Mouse (Mus musculus) kidney, embryonic 15.5 days (tissue): ENCODE measurements at regions not wholly inside any gene's neighbourhood (a gene's known extent, or its start where the extent isn't known, plus 50 kb on each side); places are given as distances from the start of the nearest gene placed in this dataset.

Source experiments
- ATAC-seq: fragments of 200-750 bp; cut with Nextera tagmentation; replicated peaks from 2 replicates; pipeline ENCODE4 v1.8.0; 2017; ENCODE audit warnings: moderate TSS enrichment; ENCODE audit not compliant: low FRiP score
- H3K27ac ChIP-seq: fragments of 300-500 bp; sonication (generic); 2 replicates; pipeline ENCODE4 v1.5.1; 2015; ENCODE audit warnings: mild to moderate bottlenecking, inconsistent platforms
- H3K27me3 ChIP-seq: fragments of 300-500 bp; sonication (generic); 2 replicates; pipeline ENCODE4 v1.6.1; 2015; ENCODE audit warnings: inconsistent platforms
- H3K36me3 ChIP-seq: fragments of 300-500 bp; sonication (generic); 2 replicates; pipeline ENCODE4 v1.6.1; 2015; ENCODE audit warnings: inconsistent platforms
- H3K4me1 ChIP-seq: fragments of 300-500 bp; sonication (generic); 2 replicates; pipeline ENCODE4 v1.6.1; 2015; ENCODE audit warnings: inconsistent platforms
- H3K4me2 ChIP-seq: fragments of 300-500 bp; sonication (generic); 2 replicates; pipeline ENCODE4 v1.6.1; 2015; ENCODE audit warnings: moderate library complexity, mild to moderate bottlenecking, inconsistent platforms
- H3K4me3 ChIP-seq: fragments of 300-500 bp; sonication (generic); replicated peaks from 2 replicates; pipeline ENCODE4 v1.5.1; 2015; ENCODE audit warnings: mild to moderate bottlenecking, inconsistent platforms
- H3K9ac ChIP-seq: fragments of 300-500 bp; sonication (generic); 2 replicates; pipeline ENCODE4 v1.6.1; 2015; ENCODE audit warnings: mild to moderate bottlenecking, inconsistent platforms
- H3K9me3 ChIP-seq: fragments of 300-500 bp; sonication (generic); replicated peaks from 2 replicates; pipeline ENCODE4 v1.6.1; 2016; ENCODE audit warnings: inconsistent platforms
- WGBS: fragments of 180-500 bp; shearing (Covaris S2); methylation state at CpG from one replicate; pipeline ENCODE4 v1.1.7; 2015; ENCODE audit warnings: mixed read lengths; 5-methylcytosine and 5-hydroxymethylcytosine counted together

- no peak overlapping the region for H3K4me3 ChIP-seq
- H3K9me3 ChIP-seq: no peaks in the 10 kb centered on the region
- WGBS: 92% methylated on average over 4 of the region's 4 CpGs
- ATAC-seq: no peak
- no peak overlapping the region for H3K27ac ChIP-seq
- no peaks in the 10 kb centered on the region for H3K4me1 ChIP-seq
- H3K4me2 ChIP-seq: no peak overlapping the region
- no peak overlapping the region for H3K9ac ChIP-seq
- no peaks in the 10 kb centered on the region for H3K36me3 ChIP-seq
- H3K27me3 ChIP-seq: peaks cover 2% of the 10 kb centered on the region; the same call in 1 of the 2 replicates
Measured at GRCm38 (mm10) chr16:29706996-29707395, 127.9 kb downstream of the Opa1 start.

- Histone ChIP-seq H3K4me1 (no peaks in the 10 kb centered on the region), H3K9me3 (no peaks in the 10 kb centered on the region), H3K9ac (no peak overlapping the region), H3K36me3 (no peaks in the 10 kb centered on the region), H3K4me3 (no peak overlapping the region), H3K27ac (no peak overlapping the region), H3K4me2 (no peak overlapping the region), H3K27me3 (peaks cover 2% of the 10 kb centered on the region; the same call in 1 of the 2 replicates)
- no peak for ATAC-seq
- 92% methylated on average over 11 of the region's 11 CpGs for WGBS
Measured at GRCm38 (mm10) chr16:29707656-29708055, 128.5 kb downstream of the Opa1 start.

DNA sequence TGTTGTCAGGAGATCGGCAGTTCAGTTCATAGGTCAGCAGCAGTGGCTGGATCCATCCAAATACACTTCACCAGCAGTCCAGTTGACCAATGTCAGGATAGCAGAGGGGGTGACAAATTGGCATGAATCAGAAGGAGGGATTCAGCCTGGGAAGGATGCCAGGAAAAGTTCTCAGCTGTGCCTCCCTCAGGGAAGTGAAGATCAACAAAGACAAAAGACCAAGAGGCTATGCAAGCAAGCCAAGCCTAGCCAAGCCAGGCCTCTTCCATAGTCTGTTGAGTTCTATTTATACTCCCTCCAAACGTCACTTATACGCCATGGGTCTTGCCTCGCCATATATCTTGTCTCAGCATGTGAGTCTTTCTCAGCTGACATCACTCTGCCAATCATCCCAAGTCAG is 129.9 kb downstream of the Opa1 start:
- no peaks in the 10 kb centered on the region for H3K9me3 ChIP-seq
- no peak for ATAC-seq
- H3K4me2 ChIP-seq: no peak overlapping the region
- no peak overlapping the region for H3K4me3 ChIP-seq
- peaks cover 2% of the 10 kb centered on the region; the same call in 1 of the 2 replicates for H3K27me3 ChIP-seq
- H3K27ac ChIP-seq: no peak overlapping the region
- H3K36me3 ChIP-seq: no peaks in the 10 kb centered on the region
- no peak overlapping the region for H3K9ac ChIP-seq
- WGBS: 62% methylated on average over 4 of the region's 4 CpGs
- no peaks in the 10 kb centered on the region for H3K4me1 ChIP-seq

- Histone ChIP-seq H3K27ac (no peak overlapping the region), H3K9ac (no peak overlapping the region), H3K4me1 (peaks cover 6% of the 10 kb centered on the region), H3K36me3 (no peaks in the 10 kb centered on the region), H3K9me3 (no peaks in the 10 kb centered on the region), H3K4me3 (no peak overlapping the region), H3K4me2 (no peak overlapping the region), H3K27me3 (peaks cover under 1% of the 10 kb centered on the region; the same call in 1 of the 2 replicates)
- no peak for ATAC-seq
Measured at GRCm38 (mm10) chr16:29711386-29711785, 132.3 kb downstream of the Opa1 start.

GRCm38 (mm10) chr16:29711912-29712681 is 133.0 kb downstream of the Opa1 start:
- Histone ChIP-seq H3K27me3 (no peaks in the 10 kb centered on the region; the same call in 1 of the 2 replicates), H3K9me3 (no peaks in the 10 kb centered on the region), H3K27ac (no peak overlapping the region), H3K9ac (no peak overlapping the region), H3K4me2 (no peak overlapping the region), H3K4me1 (peaks cover 6% of the 10 kb centered on the region), H3K36me3 (no peaks in the 10 kb centered on the region), H3K4me3 (no peak overlapping the region)
- no peak for ATAC-seq
- 78% methylated on average over 12 of the region's 12 CpGs for WGBS

DNA sequence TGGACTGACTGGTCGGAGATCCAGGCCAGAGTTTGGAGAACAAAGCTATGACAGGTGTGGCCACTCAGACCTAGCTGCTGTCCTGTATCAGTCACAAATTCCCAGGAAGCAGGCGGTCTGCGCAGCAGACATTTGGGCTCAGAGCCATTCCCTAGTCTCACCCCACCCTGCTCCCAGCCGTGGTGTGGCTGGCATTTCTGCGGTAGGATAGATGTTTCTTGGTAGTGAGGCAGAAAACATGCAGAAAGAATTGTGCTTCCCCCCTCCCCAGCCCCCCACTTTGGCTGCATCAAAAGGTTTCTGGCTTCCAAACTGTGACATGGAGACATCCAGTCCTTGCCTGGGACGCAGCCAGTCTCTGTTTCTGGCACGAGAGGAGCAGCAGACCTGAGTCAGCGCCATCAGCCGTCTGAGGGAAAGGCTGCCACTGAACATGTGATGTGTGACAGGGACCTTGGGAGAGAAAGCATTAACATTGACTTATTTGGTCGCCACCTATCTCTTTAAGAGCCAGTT is 135.5 kb downstream of the Opa1 start:
- H3K4me3 ChIP-seq: no peak overlapping the region
- peaks cover 17% of the 10 kb centered on the region for H3K4me1 ChIP-seq
- 49% methylated on average over 10 of the region's 10 CpGs for WGBS
- 0 out of 2 replicates have a peak overlapping the region, but pooled peaks have one; percentile 27 for H3K27ac ChIP-seq
- no peaks in the 10 kb centered on the region for H3K36me3 ChIP-seq
- ATAC-seq: no peak
- no peak overlapping the region for H3K4me2 ChIP-seq
- H3K9ac ChIP-seq: no peak overlapping the region
- H3K27me3 ChIP-seq: peaks cover 13% of the 10 kb centered on the region
- H3K9me3 ChIP-seq: no peaks in the 10 kb centered on the region

- Histone ChIP-seq H3K36me3 (no peaks in the 10 kb centered on the region), H3K9me3 (no peaks in the 10 kb centered on the region), H3K4me2 (0 out of 2 replicates have a peak overlapping the region, but pooled peaks have one; percentile 16), H3K27ac (no peak overlapping the region), H3K27me3 (peaks cover 52% of the 10 kb centered on the region), H3K4me3 (no peak overlapping the region), H3K4me1 (peaks cover 24% of the 10 kb centered on the region), H3K9ac (no peak overlapping the region)
- 21% methylated on average over 10 of the region's 10 CpGs for WGBS
- ATAC-seq: 0 out of 2 replicates have a peak, but pooled peaks have one; percentile 9
Measured at GRCm38 (mm10) chr16:29718965-29719364, 139.8 kb downstream of the Opa1 start.

DNA sequence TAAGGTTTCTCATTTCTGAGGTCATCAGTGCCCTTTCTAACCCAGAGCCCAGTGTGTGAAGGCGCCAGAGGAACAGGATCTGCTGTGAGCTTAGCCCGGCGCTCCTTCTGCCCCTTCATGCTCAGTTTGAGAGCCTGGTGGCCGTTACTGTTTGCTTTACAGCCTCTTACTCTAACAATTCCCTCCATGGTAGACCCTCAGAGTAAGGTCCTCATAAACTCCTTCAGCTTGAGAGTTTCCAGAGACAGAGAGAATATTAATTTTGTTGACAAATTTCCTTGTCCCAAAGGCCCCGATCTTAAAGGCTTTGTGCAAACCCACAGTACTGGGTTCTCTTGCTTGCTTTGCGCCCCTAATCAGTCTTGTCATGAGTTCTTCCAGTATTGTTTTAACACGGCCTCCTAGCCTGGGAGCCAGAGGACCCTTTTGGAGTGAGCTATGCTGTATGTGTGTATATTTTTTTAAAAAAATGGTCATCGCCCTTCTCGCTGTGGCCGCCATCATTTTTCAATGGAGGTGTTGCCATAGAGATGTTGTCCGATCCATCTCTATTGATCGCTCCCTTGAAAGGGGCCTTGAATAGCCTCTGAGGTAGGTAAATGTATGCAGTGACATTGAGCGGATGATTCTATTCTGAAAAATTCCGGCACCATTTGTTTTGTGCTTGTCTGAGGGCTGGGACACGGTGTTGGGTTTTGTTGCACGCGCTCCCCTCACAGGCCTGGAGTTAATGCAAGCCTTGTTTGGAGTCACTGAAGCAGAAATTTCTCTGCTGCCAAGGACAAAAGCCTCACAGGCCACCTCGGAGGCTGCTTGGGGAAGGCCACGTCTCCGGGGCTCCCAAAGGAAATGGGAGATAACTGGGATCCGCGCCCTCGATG is 140.7 kb downstream of the Opa1 start:
- 70% methylated on average over 23 of the region's 23 CpGs for WGBS
- Histone ChIP-seq H3K36me3 (no peaks in the 10 kb centered on the region), H3K4me1 (peaks cover 19% of the 10 kb centered on the region), H3K9ac (no peak overlapping the region), H3K4me2 (no peak overlapping the region), H3K4me3 (no peak overlapping the region), H3K27me3 (peaks cover 54% of the 10 kb centered on the region), H3K9me3 (no peaks in the 10 kb centered on the region), H3K27ac (no peak overlapping the region)
- no peak for ATAC-seq

DNA sequence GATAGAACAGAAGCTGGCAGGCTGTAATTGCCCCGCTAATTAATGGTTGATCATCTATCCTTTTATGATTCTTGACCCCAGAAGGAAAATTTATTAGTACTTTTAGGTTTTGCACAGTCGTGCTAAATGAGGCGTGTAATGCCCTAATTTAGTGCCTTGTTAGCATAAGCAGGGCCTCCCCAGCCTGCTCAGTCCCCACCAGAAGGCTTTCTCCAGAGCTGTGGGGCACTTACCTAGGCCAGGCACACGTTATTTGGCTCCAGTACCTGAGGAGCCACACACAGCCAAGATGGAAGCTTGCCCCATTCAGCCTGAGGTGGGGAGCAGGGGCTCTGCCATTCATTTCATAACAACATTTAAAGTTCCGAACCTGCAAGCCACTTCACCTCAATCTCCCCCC is 146.0 kb downstream of the Opa1 start:
- WGBS: 27% methylated on average over 5 of the region's 5 CpGs
- ATAC-seq: peak; percentile 43; the same call in 1 of the 2 replicates

GRCm38 (mm10) chr16:29725563-29725962 is 146.4 kb downstream of the Opa1 start:
- Histone ChIP-seq H3K36me3 (no peaks in the 10 kb centered on the region), H3K27me3 (peaks cover 85% of the 10 kb centered on the region), H3K9me3 (no peaks in the 10 kb centered on the region), H3K4me3 (no peak overlapping the region), H3K4me1 (peaks cover 35% of the 10 kb centered on the region), H3K9ac (no peak overlapping the region), H3K4me2 (no peak overlapping the region), H3K27ac (no peak overlapping the region)
- WGBS: 41% methylated on average over 4 of the region's 4 CpGs
- ATAC-seq: 0 out of 2 replicates have a peak, but pooled peaks have one; percentile 23

More for the DNA sequence above, 146.0 kb downstream of the Opa1 start:
- Histone ChIP-seq H3K4me3 (no peak overlapping the region), H3K4me1 (peaks cover 36% of the 10 kb centered on the region), H3K27ac (no peak overlapping the region), H3K36me3 (no peaks in the 10 kb centered on the region), H3K9me3 (no peaks in the 10 kb centered on the region), H3K9ac (no peak overlapping the region), H3K27me3 (peaks cover 85% of the 10 kb centered on the region), H3K4me2 (no peak overlapping the region)

DNA sequence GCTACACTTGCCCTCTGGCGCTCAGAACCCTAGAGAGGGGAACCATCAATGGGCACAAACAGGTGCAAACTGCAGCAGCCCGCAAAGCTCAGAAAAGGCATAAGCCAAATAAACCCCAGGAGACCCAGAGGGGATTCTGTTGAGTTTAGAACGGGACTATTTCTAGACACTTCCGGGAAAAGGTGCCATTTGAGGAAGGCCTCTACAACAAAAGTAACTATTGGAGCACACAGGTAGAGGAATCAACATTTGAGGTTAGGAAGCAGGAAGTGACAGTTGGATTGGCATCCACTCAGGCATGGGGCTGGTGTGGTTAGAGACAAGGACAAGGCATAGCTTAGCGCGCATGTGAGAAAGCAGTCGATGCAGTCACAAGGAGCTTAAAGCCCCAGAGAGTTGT is 148.3 kb downstream of the Opa1 start:
- no peak for ATAC-seq
- Histone ChIP-seq H3K36me3 (no peaks in the 10 kb centered on the region), H3K9me3 (no peaks in the 10 kb centered on the region), H3K27me3 (peaks cover 85% of the 10 kb centered on the region), H3K4me1 (peaks cover 35% of the 10 kb centered on the region), H3K4me3 (no peak overlapping the region), H3K9ac (no peak overlapping the region), H3K4me2 (no peak overlapping the region), H3K27ac (no peak overlapping the region)
- 75% methylated on average over 7 of the region's 7 CpGs for WGBS
